Mouse (Mus musculus) right cerebral cortex, adult 2 months (tissue): ENCODE data around the gene Scrt2.

ENCODE experiments used
- DNase-seq, 2 experiments: peaks; one replicate each; pipeline ENCODE4 v3.0.0; 2021 to 2022; ENCODE audit warnings: low spot score in 2 of 2

Scrt2 gene

GRCm38 (mm10) chr2:152081641-152082448 is 516 bp downstream of the Scrt2 start:
- DNase-seq, result peak; percentile 51 to 65

GRCm38 (mm10) chr2:152082456-152083285 is 1.3 kb downstream of the Scrt2 start:
- DNase-seq, result no peak

- no peak for DNase-seq
Measured at GRCm38 (mm10) chr2:152083411-152083810, 2.1 kb downstream of the Scrt2 start.

GRCm38 (mm10) chr2:152084298-152084697 is 3.0 kb downstream of the Scrt2 start:
- DNase-seq, result no peak

GRCm38 (mm10) chr2:152085414-152085813 is 4.1 kb downstream of the Scrt2 start:
- DNase-seq, result no peak

GRCm38 (mm10) chr2:152086451-152086850 is 5.1 kb downstream of the Scrt2 start:
- DNase-seq, result no peak

GRCm38 (mm10) chr2:152087111-152087510 is 5.8 kb downstream of the Scrt2 start:
- DNase-seq, result peak; percentile 37 to 56

GRCm38 (mm10) chr2:152089078-152089477 is 7.7 kb downstream of the Scrt2 start:
- DNase-seq, result peak; percentile 87 to 88

GRCm38 (mm10) chr2:152089581-152089980 is 8.3 kb downstream of the Scrt2 start:
- no peak for DNase-seq

- no peak for DNase-seq
Measured at GRCm38 (mm10) chr2:152090486-152090885, 9.2 kb downstream of the Scrt2 start.

GRCm38 (mm10) chr2:152091342-152092056 is 10.2 kb downstream of the Scrt2 start:
- DNase-seq, result no peak

GRCm38 (mm10) chr2:152092927-152093326 is 11.6 kb downstream of the Scrt2 start:
- no peak for DNase-seq

- no peak for DNase-seq
Measured at GRCm38 (mm10) chr2:152093356-152093792, 12.0 kb downstream of the Scrt2 start.

- no peak for DNase-seq
Measured at GRCm38 (mm10) chr2:152094856-152095545, 13.7 kb downstream of the Scrt2 start.

GRCm38 (mm10) chr2:152096922-152097321 is 15.6 kb downstream of the Scrt2 start:
- DNase-seq, result no peak

GRCm38 (mm10) chr2:152097916-152098315 is 16.6 kb downstream of the Scrt2 start:
- no peak for DNase-seq

GRCm38 (mm10) chr2:152099538-152099937 is 18.2 kb downstream of the Scrt2 start:
- DNase-seq, result no peak

GRCm38 (mm10) chr2:152101761-152102160 is 20.4 kb downstream of the Scrt2 start:
- DNase-seq, result peak; percentile 77 to 80

GRCm38 (mm10) chr2:152102369-152102768 is 21.0 kb downstream of the Scrt2 start:
- DNase-seq, result peak; percentile 43

- no peak for DNase-seq
Measured at GRCm38 (mm10) chr2:152104711-152105317, 23.5 kb downstream of the Scrt2 start.
